Mouse (Mus musculus) large intestine, adult 2 months (tissue): ENCODE measurements around the gene Gm20388. TPM values are rescaled to one million over a fixed set of nuclear protein-coding genes. Genes with fewer than 3 reads are reported as not detected.
"Not testable (repeated sequence)": the region's sequence is repeated elsewhere in the genome, so short reads cannot be mapped to it uniquely, and the experiment has no call there.

Experiments used
- DNase-seq: peaks from one replicate; pipeline ENCODE4 v3.0.0-alpha.2; 2012; ENCODE audit warnings: low read depth, low spot score
- WGBS: fragments of 180-500 bp; shearing (Covaris S2); methylation state at CpG from one replicate; pipeline ENCODE4 v1.1.7; 2018; 5-methylcytosine and 5-hydroxymethylcytosine counted together
- polyA plus RNA-seq: library from polyadenylated mRNA; depleted of rRNA; stranded (reverse); fragments of >200 nt; gene quantifications from 2 replicates; pipeline ENCODE4 v1.2.3, GENCODE M21; 2012

The Gm20388 gene
- polyA plus RNA-seq, 1 experiment, result 31.5 TPM

DNA sequence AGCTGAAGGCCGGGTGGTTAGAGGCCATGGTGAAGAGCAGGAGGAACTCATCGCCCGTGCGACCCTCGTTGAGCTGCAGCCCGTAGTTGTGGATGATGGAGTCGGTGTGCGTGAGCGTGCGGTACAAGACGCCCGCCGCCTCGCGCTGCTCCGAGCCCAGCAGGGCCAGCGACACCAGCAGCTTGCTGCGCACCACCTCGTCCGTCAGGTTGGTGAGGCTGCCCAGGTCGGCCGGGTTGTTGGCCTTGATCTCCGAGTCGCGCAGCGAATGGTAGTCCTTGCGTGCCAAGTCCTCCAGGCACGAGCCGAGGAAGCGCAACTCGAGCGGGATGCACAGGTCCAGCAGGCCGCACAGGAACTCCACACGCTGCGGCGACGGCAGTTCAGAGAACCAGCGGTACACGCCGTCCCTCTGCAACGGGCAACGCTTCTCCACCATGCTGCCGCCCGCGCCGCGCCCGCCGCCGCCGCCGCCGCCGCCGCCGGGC, 1741.3 kb downstream of the Gm20388 start:
- no peak for DNase-seq

DNA sequence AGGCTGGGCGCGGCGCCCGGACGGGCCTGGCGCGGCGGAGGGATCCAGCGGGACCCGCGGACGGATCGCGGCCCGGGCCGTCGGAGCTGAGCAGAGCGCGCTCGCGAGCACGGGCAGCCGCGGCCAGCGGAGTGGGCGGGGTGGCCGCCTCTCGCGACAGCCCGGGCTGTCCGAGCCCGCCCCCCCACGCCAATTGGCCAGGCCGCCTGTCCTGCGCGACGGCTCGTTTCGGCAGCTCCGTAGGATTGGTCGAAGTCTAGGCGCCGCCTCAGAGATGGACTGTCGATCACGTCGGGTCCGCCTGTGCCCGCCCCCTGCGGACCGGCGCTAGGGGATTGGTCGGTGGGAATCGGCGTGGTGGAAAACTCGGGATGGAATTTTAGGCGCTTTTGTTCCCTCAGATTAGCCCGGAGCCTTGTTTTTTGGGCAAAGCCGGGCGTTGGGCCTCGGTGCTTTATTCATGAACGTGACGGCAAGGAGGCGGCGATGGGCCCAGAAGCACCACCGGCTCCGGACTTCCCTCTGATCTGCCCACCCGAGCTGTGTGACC, 1742.2 kb downstream of the Gm20388 start, which contains the start of gene Zcchc14:
Gene Zcchc14, minus strand, starts transcription at position 128 of the 550 bp plus-strand sequence.
- DNase-seq, result peak; percentile 85
- WGBS, result under 1% methylated on average over 55 of the region's 67 CpGs

More for the DNA sequence above, 1741.3 kb downstream of the Gm20388 start:
- WGBS, result 7% methylated on average over 56 of the region's 56 CpGs

DNA sequence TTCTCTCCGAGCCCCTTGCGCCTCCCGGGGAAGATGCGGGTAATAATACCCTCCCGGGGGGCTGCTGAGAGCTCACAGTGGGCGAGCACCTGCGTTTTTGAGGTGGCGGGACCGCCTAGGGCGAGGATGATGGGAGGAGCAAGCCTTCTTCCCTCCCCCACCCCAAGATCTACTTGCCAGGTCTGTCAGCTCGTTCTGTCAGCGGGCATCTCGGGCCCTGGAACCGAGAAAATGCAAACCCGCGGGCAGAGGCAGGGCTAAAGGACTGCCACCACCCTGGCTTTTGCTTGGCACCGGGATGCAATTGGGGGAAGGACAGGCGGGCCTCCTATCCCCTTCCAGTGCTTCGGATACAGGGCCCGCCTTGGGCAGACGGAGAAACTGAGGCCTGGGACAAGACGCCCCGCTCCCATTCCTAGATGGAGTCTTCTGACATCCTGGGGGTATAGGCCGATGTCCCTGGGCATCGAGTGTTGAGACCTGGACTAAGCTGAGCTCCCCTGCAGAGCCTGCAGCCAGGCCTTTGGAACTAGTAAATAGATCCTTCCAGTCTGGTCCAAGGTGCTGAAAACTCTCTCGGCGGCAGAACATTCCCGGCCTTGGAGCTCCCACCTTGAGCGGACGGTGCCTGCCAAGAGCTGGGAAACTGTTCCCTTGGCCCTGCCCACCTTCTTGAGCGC, 1742.8 kb downstream of the Gm20388 start:
- DNase-seq, result no peak
- 4% methylated on average over 31 of the region's 31 CpGs for WGBS

DNA sequence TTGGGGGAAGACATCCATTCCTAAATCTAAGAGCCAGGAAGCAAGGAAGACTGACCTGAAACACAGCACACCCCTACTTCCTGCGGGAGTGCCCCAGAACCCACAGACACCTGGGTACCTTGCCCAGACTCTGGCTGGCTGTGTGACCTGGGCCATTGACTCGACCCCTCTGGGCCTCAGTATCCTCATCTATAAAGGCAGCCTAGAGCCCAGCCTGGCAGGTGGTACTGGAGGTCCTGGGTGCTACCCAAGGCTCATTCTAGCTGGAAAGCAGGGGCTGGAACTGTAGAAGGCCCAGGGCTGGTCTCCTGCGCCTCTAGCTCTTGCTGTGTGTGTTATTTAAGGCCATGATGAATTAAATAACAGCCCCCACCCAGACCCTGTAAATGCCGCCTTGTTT, 1743.5 kb downstream of the Gm20388 start:
- no peak for DNase-seq
- 81% methylated on average over 4 of the region's 4 CpGs for WGBS

DNA sequence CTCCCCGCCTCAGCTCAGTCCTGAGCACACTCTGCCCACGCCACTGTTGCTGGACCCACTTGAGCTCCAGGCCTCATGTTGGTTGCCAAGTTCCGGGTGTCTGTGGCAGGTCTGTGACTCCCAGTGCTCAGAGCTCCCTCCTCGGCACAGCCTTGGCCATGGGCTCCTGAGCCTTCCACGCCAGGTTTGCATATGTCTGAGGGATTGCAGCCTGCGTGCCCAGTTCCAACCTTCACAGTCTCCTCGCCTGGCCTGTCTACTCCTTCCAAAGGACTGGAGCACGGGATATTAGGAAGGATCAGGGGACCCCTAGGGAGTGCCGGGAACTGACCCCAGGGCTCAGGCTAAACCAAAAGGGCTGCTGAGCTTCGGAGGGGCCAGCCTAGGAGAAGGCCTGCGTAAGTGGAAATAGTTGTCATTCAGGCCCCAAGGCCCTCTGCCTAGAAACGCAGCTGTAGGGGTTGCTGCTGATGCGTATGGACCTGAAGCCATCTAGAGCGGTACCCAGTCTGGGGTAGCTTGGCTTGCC, 1744.4 kb downstream of the Gm20388 start:
- DNase-seq, result no peak
- WGBS, result 91% methylated on average over 14 of the region's 14 CpGs

DNA sequence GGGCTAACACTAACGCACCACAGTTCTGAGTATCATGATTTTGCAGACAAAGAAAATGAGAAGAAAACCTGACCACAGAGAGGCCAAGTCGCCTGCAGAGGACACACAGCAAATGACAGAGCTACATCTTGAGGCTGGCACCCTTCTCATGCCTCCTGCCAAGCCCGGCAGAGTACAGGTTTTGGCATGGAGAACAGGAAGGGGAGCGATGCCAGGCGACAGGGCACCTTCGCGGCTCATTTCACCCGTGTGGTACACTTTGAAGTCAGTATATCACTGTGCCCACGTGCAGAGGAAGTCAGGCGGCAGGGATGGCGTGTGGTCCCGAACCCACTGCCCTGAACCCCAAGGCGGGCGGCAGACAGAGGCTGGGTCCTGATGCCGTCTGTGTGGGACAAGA, 1750.0 kb downstream of the Gm20388 start:
- 42% methylated on average over 15 of the region's 15 CpGs for WGBS
- no peak for DNase-seq

DNA sequence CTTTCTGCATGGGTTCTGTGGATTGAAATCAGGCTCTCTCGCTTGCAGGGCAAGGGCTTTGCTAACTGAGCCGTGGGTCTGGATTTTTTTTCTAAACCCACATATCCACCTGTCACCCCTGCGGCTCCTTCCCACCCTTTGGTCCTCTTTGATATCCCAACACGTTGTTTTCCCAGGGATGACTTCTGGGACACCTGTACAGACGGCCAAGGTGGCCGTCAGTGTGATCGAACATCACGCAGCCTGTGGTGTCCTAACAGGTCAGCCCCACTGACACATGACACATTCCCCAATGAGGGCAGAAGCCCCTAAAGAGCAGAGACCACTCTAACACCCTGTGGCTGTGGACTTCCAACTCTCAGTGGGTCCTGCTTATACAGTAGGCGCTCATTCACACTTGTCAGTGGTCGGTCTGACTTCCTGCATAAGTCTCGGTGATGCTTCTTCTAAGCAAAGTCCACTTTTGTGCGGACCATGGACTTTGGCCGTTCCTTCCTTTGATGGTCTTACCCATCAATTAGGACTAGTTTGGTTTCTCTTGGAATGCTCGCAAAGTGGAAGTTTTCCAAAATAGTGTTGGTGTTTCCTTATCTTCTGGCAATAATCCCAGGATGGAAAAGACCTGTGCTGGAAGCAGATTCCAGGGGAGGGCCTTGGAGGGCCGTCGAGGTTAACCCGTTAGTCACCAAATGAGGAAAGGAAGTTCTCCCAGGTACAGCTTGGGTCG, 1751.2 kb downstream of the Gm20388 start:
- WGBS, result 40% methylated on average over 18 of the region's 18 CpGs
- no peak for DNase-seq

DNA sequence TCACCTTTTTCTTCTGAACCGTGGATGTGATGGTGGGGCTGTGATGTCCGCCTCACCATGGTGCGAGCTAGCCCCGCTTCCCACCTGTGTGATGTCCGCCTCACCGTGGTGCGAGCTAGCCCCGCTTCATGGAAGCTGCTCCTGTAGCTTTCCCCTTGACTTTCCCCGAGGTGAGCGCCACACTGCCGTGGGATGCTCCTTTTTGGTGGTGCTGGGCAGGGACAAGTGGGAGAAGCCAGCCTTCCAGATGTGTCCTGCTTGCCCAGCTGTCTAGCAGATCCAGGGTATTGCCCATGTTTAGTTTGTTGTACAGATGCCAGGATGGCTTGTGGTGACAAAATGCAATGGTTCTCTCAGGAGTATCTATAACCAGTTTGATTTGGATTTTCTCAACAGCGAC, 1752.5 kb downstream of the Gm20388 start:
- 94% methylated on average over 12 of the region's 12 CpGs for WGBS
- no peak for DNase-seq

DNA sequence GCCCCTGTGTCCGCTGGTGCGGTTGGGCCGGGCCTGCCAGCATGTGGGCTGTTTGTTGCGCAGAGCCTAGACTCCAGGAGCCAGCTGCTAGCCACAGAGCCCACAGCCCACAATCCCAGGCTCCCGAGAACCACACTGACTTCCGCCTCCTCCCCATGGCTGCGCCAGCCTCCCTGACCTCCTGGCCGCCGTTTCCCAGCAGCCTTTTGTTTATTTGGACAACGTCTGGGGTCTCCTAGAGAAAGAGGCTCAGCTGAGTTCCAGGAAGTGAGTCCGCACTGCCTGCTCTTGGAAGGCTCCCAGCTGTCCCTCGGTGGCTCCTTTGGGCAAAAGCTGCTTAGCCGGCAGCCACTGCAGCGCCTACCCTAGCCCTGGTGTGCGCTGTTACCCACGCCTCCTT, 1754.7 kb downstream of the Gm20388 start:
- no peak for DNase-seq
- 2% methylated on average over 16 of the region's 16 CpGs for WGBS

DNA sequence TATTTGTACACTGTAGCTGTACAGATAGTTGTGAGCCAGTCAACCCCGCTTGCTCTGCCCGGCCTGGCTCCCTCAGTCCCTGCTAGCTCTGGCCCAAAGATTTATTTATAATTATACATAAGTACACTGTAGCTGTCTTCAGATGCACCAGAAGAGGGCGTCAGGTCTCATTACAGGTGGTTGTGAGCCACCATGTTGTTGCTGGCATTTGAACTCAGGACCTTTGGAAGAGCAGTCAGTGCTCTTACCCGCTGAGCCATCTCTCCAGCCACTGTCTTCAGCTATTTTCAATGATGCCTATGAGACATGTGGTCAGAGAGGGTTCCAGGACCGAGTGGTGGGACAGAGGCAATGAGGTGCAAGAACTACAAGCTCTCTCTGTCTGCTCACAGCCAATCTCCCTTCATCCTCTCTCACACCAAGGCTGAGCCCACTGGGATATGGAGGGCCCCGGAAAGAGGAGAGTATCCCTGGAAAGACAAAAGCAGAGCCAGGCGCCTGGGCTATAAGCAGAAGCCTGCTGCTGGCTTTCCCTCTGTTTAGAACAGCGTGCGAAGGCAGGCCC, 1757.4 kb downstream of the Gm20388 start:
- DNase-seq, result not testable (repeated sequence)
- 77% methylated on average over 9 of the region's 9 CpGs for WGBS

DNA sequence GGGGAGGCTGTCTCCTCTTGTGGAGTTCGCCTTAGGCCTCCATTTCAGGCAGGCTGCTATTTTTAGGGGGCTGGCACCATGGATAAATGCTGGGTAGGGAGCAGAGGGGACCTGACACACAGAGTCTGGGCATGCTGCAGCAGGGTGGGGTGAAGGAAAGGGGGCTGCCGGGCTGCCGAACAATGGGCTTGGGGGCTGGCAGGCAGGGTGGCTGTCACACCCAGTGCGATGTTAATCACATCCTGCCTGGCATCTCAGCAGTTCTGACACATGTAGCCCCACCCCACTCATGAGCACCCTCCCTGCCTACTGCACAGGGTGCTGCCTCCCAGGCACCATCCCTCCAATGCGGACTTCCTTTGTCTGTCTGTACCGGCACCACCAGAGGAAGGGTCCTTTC, 1757.9 kb downstream of the Gm20388 start:
- DNase-seq, result no peak
- 51% methylated on average over 6 of the region's 6 CpGs for WGBS

DNA sequence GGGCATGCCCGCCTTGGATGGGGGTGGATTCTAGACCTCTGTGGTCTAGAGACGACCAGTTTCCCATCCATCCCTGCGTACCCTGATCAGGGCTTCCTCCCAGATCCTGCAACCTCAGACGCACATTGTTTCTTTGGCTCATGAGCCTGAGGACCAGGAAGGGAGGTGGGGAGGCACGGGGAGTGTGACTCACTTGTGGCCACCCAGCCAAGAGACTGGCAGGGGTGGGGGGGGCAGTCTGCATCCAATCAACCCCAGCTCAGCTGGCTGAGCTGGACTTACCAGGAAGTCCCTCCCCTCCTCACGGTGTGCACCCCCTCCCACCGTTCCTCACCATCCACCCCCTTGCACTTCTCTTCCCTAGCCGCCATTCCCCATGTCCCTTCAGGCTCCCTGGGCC, 1758.6 kb downstream of the Gm20388 start:
- no peak for DNase-seq

DNA sequence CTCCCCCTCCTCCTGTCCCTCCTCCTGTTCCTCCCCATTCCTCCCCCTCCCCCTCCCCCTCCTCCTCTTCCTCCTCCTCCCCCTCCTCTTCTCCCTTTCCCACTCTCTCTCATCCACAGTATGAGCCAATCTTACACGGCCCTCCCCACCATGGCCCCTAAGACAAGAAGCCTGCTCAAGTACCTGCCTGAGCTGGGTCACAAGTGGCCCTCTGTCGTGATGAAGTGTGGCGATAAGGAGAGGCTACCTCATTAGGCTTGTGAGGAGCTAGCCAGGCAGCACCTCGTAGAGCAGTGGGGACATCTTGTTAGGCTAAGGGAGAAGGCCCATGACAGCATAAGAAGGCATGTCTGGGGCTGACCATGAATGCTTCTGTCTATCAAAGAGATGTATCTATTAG, 1762.5 kb downstream of the Gm20388 start:
- 63% methylated on average over 4 of the region's 4 CpGs for WGBS
- no peak for DNase-seq

More for the DNA sequence above, 1758.6 kb downstream of the Gm20388 start:
- WGBS, result 34% methylated on average over 8 of the region's 8 CpGs

DNA sequence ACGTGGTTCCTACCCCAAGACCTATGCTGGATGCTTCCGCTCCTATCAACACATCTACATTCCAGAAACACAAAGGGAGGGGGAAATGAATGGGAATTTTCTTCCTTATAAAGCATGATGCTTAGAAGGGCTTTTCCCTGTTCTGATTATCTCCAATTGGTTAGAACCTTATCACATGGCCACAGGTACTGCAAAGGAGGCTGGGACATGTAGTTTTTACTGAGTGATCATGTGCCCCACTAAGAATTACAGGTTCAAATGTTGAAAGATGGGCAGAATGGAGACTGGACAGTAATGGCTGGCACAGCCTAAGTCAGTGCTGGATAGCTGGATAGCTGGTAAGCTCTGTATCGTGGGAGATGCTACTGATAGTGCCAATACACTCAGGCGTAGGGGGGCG, 1763.3 kb downstream of the Gm20388 start:
- WGBS, result 73% methylated on average over 5 of the region's 5 CpGs
- no peak for DNase-seq

DNA sequence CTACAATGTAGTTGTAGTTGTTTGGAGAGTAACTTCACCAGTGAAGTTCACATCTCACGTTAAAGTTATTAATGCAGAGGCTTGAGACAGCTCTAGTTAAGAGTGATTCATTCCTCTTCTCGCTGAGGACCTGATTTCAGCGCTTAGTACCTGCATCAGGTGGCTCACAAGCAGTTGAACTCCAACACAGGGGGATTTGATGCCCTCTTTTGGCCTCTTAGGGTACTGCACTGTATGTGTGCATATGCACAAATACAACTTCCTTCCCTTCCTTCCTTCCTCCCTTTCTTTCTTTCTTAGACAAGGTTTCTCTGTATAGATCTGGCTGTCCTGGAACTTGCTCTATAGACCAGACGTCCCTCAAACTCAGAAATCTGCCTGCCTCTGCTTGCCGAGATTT, 1763.9 kb downstream of the Gm20388 start:
- WGBS, result 55% methylated on average over 5 of the region's 5 CpGs
- DNase-seq, result no peak

DNA sequence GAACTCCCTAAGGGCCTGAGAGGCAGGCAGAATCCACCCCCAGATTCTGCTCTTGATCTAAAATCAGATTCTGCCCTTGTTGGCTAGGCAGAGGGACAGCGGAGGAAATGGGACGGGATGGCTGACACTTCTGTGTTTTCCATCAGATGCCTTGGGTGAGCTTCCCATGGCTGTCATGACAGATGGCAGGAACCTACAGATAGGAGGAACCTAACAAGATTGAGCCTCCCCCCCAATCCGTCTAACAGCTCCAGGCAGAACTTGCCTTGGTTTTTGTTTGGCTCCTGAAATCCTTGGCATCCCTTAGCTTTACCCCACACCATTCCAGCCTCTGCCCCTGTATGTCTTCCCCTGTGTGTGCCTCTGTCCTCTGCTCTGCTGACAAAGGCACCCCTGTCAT, 1764.5 kb downstream of the Gm20388 start:
- no peak for DNase-seq
- 74% methylated on average over 3 of the region's 3 CpGs for WGBS

DNA sequence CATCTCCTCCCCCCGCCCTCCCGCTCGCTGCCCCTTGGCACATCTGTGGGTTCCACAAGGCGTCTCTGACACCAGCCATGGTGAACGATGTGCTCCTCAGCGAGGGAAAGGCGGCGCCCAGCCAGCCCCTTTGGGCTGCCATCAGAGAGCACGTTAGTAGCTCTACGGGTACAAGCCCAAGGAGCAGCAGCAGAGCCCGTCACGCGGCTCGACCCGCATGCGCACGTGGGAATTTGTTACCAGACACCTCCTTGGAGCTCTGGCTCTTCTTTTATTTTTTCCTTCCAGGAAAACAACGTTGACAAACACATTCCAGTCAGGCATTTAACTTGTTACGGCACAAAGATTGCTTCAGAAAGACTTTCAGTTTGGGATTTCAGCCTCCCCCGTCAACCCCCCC, 1765.1 kb downstream of the Gm20388 start:
- DNase-seq, result no peak
- 41% methylated on average over 20 of the region's 20 CpGs for WGBS

DNA sequence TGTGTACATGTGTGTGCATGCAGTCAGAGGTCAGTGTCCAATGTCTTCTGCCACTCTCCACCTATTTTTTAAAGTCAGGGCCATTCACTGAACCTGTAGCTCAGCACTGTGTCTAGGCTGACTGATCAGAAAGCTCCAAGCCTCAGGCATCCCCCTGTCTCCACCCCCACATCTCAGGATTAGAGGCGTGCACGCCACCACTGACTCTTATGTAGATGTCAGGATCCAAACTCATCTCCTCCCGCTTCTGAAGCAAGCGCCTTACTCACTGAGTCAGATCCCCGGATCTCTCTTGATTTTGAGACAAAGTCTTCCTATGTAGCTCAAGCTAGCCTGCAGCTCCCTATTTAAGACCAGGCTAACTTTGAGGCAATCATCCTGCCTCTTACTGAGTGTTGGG, 1768.1 kb downstream of the Gm20388 start:
- DNase-seq, result no peak
- 68% methylated on average over 5 of the region's 5 CpGs for WGBS

DNA sequence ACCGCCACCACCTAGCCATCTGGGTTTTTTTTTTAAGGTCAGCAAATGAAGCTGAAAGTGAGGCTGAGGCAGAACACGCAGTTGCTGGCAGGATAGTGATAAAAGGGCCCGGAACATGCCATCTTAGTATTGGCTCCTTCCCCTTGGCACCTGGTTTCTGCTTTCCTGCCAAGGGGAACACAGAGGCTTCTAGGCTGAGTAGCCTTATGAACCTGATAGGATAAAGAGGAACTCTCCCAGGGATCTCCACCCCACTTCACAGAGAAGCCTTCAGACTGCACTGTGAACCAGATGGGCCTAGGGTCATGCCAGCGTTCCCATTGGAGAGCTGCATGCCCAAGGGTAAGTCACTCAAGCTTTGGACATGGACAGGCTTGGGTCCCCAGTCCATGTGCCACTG, 1770.3 kb downstream of the Gm20388 start:
- 76% methylated on average over 4 of the region's 4 CpGs for WGBS

DNA sequence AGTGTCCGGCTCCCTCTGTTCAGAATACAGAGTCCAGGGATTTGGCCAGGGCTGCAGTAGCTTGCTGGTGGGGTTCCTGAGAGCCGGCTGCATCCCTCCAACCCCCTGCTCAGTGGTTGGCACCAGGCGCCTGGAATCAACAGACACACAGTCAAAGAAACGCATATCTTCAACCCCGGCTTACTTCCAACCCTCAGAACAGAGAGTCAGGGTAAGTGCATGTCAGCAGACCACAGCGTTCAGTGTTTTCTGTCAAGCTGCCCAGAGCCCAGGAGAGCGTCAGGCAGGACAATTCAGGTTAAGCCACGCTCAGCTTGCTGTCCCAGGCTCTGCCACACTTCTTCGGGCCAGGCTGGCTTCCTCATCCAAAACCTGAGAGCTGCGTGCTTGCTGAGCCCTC, 1770.8 kb downstream of the Gm20388 start:
- no peak for DNase-seq
- 56% methylated on average over 10 of the region's 10 CpGs for WGBS

More for the DNA sequence above, 1770.3 kb downstream of the Gm20388 start:
- DNase-seq, result no peak
